Mouse (Mus musculus) MEL (cell line): Measurements from ENCODE around the gene Etfbkmt. TPM values are rescaled to one million over a fixed set of nuclear protein-coding genes. Genes with fewer than 3 reads are reported as not detected.

ENCODE experiments used
- DNase-seq: peaks from one replicate; pipeline ENCODE4 v3.0.0; 2011; ENCODE audit warnings: low read depth, low spot score
- H3K27ac ChIP-seq: 2 replicates; pipeline ENCODE4 v1.5.1; 2012; ENCODE audit warnings: low read depth, mild to moderate bottlenecking, control low read depth, low read length, moderate library complexity; ENCODE audit not compliant: control insufficient read depth
- H3K27me3 ChIP-seq, 2 experiments: fragments of 150-350 bp in 1 of 2; sonication (generic) in 1 of 2; 2 replicates each; pipeline ENCODE4 v1.6.1; 2012; ENCODE audit warnings: low read length in 2 of 2, mild to moderate bottlenecking in 2 of 2, improper control_type of control experiment in 1 of 2, moderate library complexity in 1 of 2; ENCODE audit not compliant: insufficient read depth in 2 of 2, control insufficient read depth in 1 of 2
- H3K36me3 ChIP-seq, 2 experiments: 2 replicates each; pipeline ENCODE4 v1.6.1; 2012 to 2014; ENCODE audit warnings: low read length in 2 of 2, improper control_type of control experiment in 1 of 2, inconsistent platforms in 1 of 2, mild to moderate bottlenecking in 1 of 2; ENCODE audit not compliant: insufficient read depth in 2 of 2, control insufficient read depth in 1 of 2
- H3K4me1 ChIP-seq, 2 experiments: fragments of 150-350 bp in 1 of 2; sonication (generic) in 1 of 2; 2 replicates each; pipeline ENCODE4 v1.6.1; 2012; ENCODE audit warnings: low read length in 2 of 2, improper control_type of control experiment in 1 of 2, mild to moderate bottlenecking in 1 of 2; ENCODE audit not compliant: insufficient read depth in 2 of 2, control insufficient read depth in 1 of 2
- H3K4me3 ChIP-seq, 2 experiments: fragments of 150-350 bp in 1 of 2; sonication (generic) in 1 of 2; 2 replicates each; pipeline ENCODE4 v1.5.1; 2012; ENCODE audit warnings: low read depth in 2 of 2, low read length in 2 of 2, mild to moderate bottlenecking in 2 of 2, moderate library complexity in 2 of 2, control low read depth in 1 of 2, improper control_type of control experiment in 1 of 2; ENCODE audit not compliant: control insufficient read depth in 1 of 2, insufficient read depth in 1 of 2
- H3K79me2 ChIP-seq: 2 replicates; pipeline ENCODE4 v1.6.1; 2012; ENCODE audit warnings: mild to moderate bottlenecking, low read length, moderate library complexity; ENCODE audit not compliant: control insufficient read depth, poor library complexity, insufficient read depth
- H3K9ac ChIP-seq: 2 replicates; pipeline ENCODE4 v1.6.1; 2012; ENCODE audit warnings: low read depth, mild to moderate bottlenecking, control low read depth, low read length, moderate library complexity; ENCODE audit not compliant: control insufficient read depth, poor library complexity, severe bottlenecking
- H3K9me3 ChIP-seq: fragments of 150-350 bp; sonication (generic); replicated peaks from 2 replicates; pipeline ENCODE4 v1.6.1; 2012; ENCODE audit warnings: mild to moderate bottlenecking, low read length, improper control_type of control experiment, moderate library complexity; ENCODE audit not compliant: insufficient read depth
- BHLHE40 ChIP-seq: IDR thresholded peaks from 2 replicates; pipeline ENCODE4 v1.6.1; 2012; ENCODE audit warnings: low read depth, mild to moderate bottlenecking, inconsistent platforms, low read length, improper control_type of control experiment, borderline replicate concordance
- CHD1 ChIP-seq: IDR thresholded peaks from 2 replicates; pipeline ENCODE4 v1.6.1; 2012; ENCODE audit warnings: low read depth, mild to moderate bottlenecking, inconsistent platforms, low read length, improper control_type of control experiment
- CHD2 ChIP-seq: IDR thresholded peaks from 2 replicates; pipeline ENCODE4 v1.6.1; 2011; ENCODE audit warnings: low read length, improper control_type of control experiment
- CTCF ChIP-seq, 3 experiments: IDR thresholded peaks in 2 of 3; conservative IDR thresholded peaks in 1 of 3; 2 replicates each; pipeline ENCODE4 v1.5.1; 2011 to 2012; ENCODE audit warnings: low read length in 3 of 3, low read depth in 2 of 3, mild to moderate bottlenecking in 2 of 3, improper control_type of control experiment in 1 of 3, inconsistent platforms in 1 of 3, mixed read lengths in 1 of 3, moderate library complexity in 1 of 3; ENCODE audit not compliant: control insufficient read depth in 1 of 3, insufficient read depth in 1 of 3, poor library complexity in 1 of 3, severe bottlenecking in 1 of 3
- E2F4 ChIP-seq: IDR thresholded peaks from 2 replicates; pipeline ENCODE4 v1.6.1; 2011; ENCODE audit warnings: low read depth, low read length, improper control_type of control experiment, borderline replicate concordance
- ELF1 ChIP-seq: IDR thresholded peaks from 2 replicates; pipeline ENCODE4 v1.6.1; 2014; ENCODE audit warnings: low read depth, mild to moderate bottlenecking, inconsistent platforms, low read length, improper control_type of control experiment, moderate library complexity
- EP300 ChIP-seq, 2 experiments: IDR thresholded peaks; 2 replicates each; pipeline ENCODE4 v1.6.1; 2011; ENCODE audit warnings: improper control_type of control experiment in 2 of 2, low read length in 2 of 2, low read depth in 1 of 2, mild to moderate bottlenecking in 1 of 2
- ETS1 ChIP-seq: IDR thresholded peaks from 2 replicates; pipeline ENCODE4 v1.6.1; 2012; ENCODE audit warnings: low read depth, mild to moderate bottlenecking, inconsistent platforms, low read length, improper control_type of control experiment, moderate library complexity
- GABPA ChIP-seq: IDR thresholded peaks from 2 replicates; pipeline ENCODE4 v1.6.1; 2012; ENCODE audit warnings: low read depth, mild to moderate bottlenecking, inconsistent platforms, low read length, improper control_type of control experiment, moderate library complexity
- GATA1 ChIP-seq: IDR thresholded peaks from 2 replicates; pipeline ENCODE4 v1.6.1; 2011; ENCODE audit warnings: low read depth, low read length, improper control_type of control experiment
- HCFC1 ChIP-seq: IDR thresholded peaks from 2 replicates; pipeline ENCODE4 v1.6.1; 2012; ENCODE audit warnings: low read depth, mild to moderate bottlenecking, inconsistent platforms, low read length, improper control_type of control experiment, moderate library complexity
- JUND ChIP-seq: IDR thresholded peaks from 2 replicates; pipeline ENCODE4 v1.6.1; 2011; ENCODE audit warnings: low read depth, mild to moderate bottlenecking, improper control_type of control experiment, low read length
- KAT2A ChIP-seq: conservative IDR thresholded peaks from 2 replicates; pipeline ENCODE4 v1.6.1; 2012; ENCODE audit warnings: low read depth, low read length, improper control_type of control experiment, inconsistent platforms
- MAFK ChIP-seq: IDR thresholded peaks from 2 replicates; pipeline ENCODE4 v1.6.1; 2011; ENCODE audit warnings: low read depth, mild to moderate bottlenecking, low read length, improper control_type of control experiment, borderline replicate concordance
- MAX ChIP-seq: IDR thresholded peaks from 2 replicates; pipeline ENCODE4 v1.6.1; 2011; ENCODE audit warnings: low read length, improper control_type of control experiment
- MAZ ChIP-seq: IDR thresholded peaks from 2 replicates; pipeline ENCODE4 v1.6.1; 2012; ENCODE audit warnings: low read depth, mild to moderate bottlenecking, inconsistent platforms, low read length, improper control_type of control experiment
- MXI1 ChIP-seq: IDR thresholded peaks from 2 replicates; pipeline ENCODE4 v1.6.1; 2011; ENCODE audit warnings: mild to moderate bottlenecking, low read depth, low read length, improper control_type of control experiment
- MYB ChIP-seq: IDR thresholded peaks from 2 replicates; pipeline ENCODE4 v1.6.1; 2011; ENCODE audit warnings: mild to moderate bottlenecking, low read depth, low read length, improper control_type of control experiment
- MYC ChIP-seq: IDR thresholded peaks from 2 replicates; pipeline ENCODE4 v1.6.1; 2011; ENCODE audit warnings: low read depth, mild to moderate bottlenecking, low read length, improper control_type of control experiment, moderate library complexity
- NELFE ChIP-seq: IDR thresholded peaks from 2 replicates; pipeline ENCODE4 v1.6.1; 2011; ENCODE audit warnings: low read depth, low read length, improper control_type of control experiment
- NRF1 ChIP-seq: IDR thresholded peaks from 2 replicates; pipeline ENCODE4 v1.6.1; 2014; ENCODE audit warnings: low read depth, mild to moderate bottlenecking, inconsistent platforms, low read length, improper control_type of control experiment, moderate library complexity; ENCODE audit not compliant: poor library complexity, insufficient read depth, severe bottlenecking
- POLR2A ChIP-seq, 2 experiments: IDR thresholded peaks; 2 replicates each; pipeline ENCODE4 v1.6.1; 2011 to 2012; ENCODE audit warnings: low read length in 2 of 2, mild to moderate bottlenecking in 2 of 2, control low read depth in 1 of 2, improper control_type of control experiment in 1 of 2, low read depth in 1 of 2, moderate library complexity in 1 of 2; ENCODE audit not compliant: control insufficient read depth in 1 of 2, insufficient read depth in 1 of 2, poor library complexity in 1 of 2
- POLR2AphosphoS2 ChIP-seq: IDR thresholded peaks from 2 replicates; pipeline ENCODE4 v1.6.1; 2011; ENCODE audit warnings: low read length, improper control_type of control experiment
- POLR2AphosphoS5 ChIP-seq: IDR thresholded peaks from 2 replicates; pipeline ENCODE4 v1.6.1; 2012; ENCODE audit warnings: low read depth, borderline replicate concordance, mild to moderate bottlenecking, inconsistent platforms, low read length, moderate library complexity, mixed read lengths
- SIN3A ChIP-seq: IDR thresholded peaks from 2 replicates; pipeline ENCODE4 v1.6.1; 2012; ENCODE audit warnings: low read length, improper control_type of control experiment, inconsistent platforms
- SMC3 ChIP-seq: IDR thresholded peaks from 2 replicates; pipeline ENCODE4 v1.6.1; 2011; ENCODE audit warnings: low read depth, low read length, improper control_type of control experiment
- TAL1 ChIP-seq: IDR thresholded peaks from 2 replicates; pipeline ENCODE4 v1.6.1; 2012; ENCODE audit warnings: mild to moderate bottlenecking, inconsistent platforms, low read length, moderate library complexity, mixed read lengths
- TBP ChIP-seq: IDR thresholded peaks from 2 replicates; pipeline ENCODE4 v1.8.0; 2011; ENCODE audit warnings: low read depth, low read length, improper control_type of control experiment
- USF1 ChIP-seq: IDR thresholded peaks from 2 replicates; pipeline ENCODE4 v1.6.1; 2014; ENCODE audit warnings: low read depth, mild to moderate bottlenecking, inconsistent platforms, low read length, improper control_type of control experiment, moderate library complexity
- USF2 ChIP-seq, 2 experiments: IDR thresholded peaks; 2 replicates each; pipeline ENCODE4 v1.6.1; 2011 to 2012; ENCODE audit warnings: improper control_type of control experiment in 2 of 2, low read length in 2 of 2, borderline replicate concordance in 1 of 2, inconsistent platforms in 1 of 2, low read depth in 1 of 2, mild to moderate bottlenecking in 1 of 2; ENCODE audit not compliant: insufficient read depth in 1 of 2
- ZC3H11A ChIP-seq: IDR thresholded peaks from 2 replicates; pipeline ENCODE4 v1.6.1; 2012; ENCODE audit warnings: low read depth, mild to moderate bottlenecking, inconsistent platforms, low read length, improper control_type of control experiment
- ZKSCAN1 ChIP-seq: IDR thresholded peaks from 2 replicates; pipeline ENCODE4 v1.6.1; 2012; ENCODE audit warnings: low read depth, mild to moderate bottlenecking, inconsistent platforms, low read length, improper control_type of control experiment, moderate library complexity
- ZMIZ1 ChIP-seq: IDR thresholded peaks from 2 replicates; pipeline ENCODE4 v1.6.1; 2012; ENCODE audit warnings: low read depth, mild to moderate bottlenecking, inconsistent platforms, low read length, improper control_type of control experiment, moderate library complexity
- ZNF384 ChIP-seq: IDR thresholded peaks from 2 replicates; pipeline ENCODE4 v1.6.1; 2012; ENCODE audit warnings: low read depth, mild to moderate bottlenecking, inconsistent platforms, low read length, improper control_type of control experiment
- polyA plus RNA-seq, 2 experiments: library from polyadenylated mRNA; stranded (reverse) in 1 of 2; unstranded in 1 of 2; fragments of >175 nt in 1 of 2; fragments of >200 nt in 1 of 2; gene quantifications; 2 replicates each; pipeline versions ENCODE4 v1.2.1 to v1.2.4; 2012; ENCODE audit warnings: low replicate concordance in 2 of 2, low read depth in 1 of 2; ENCODE audit not compliant: insufficient read length in 2 of 2, insufficient read depth in 1 of 2, missing spikeins in 1 of 2
- total RNA-seq: library from RNA; depleted of rRNA; stranded (reverse); fragments of 300-350 nt; gene quantifications from 2 replicates; pipeline ENCODE4 v1.2.3, GENCODE M21; 2012

The Etfbkmt gene
- total and polyA plus RNA-seq, 3 experiments: 3.4 to 5.7 TPM; not detected in 1

GRCm38 (mm10) chr6:149148436-149149229, 9.0 kb downstream of the Etfbkmt start (continued):
- no peak for TF ChIP-seq USF2 (IDR thresholded peaks at IDR 0.05; ENCODE audit: borderline replicate concordance in 1 of 2, insufficient read depth in 1 of 2, low read depth in 1 of 2, low read length in 2 of 2)
- TF ChIP-seq POLR2A (IDR thresholded peaks at IDR 0.05; ENCODE audit: control insufficient read depth in 1 of 2, insufficient read depth in 1 of 2, low read depth in 1 of 2, low read length in 2 of 2, poor library complexity in 1 of 2): no peak

DNA sequence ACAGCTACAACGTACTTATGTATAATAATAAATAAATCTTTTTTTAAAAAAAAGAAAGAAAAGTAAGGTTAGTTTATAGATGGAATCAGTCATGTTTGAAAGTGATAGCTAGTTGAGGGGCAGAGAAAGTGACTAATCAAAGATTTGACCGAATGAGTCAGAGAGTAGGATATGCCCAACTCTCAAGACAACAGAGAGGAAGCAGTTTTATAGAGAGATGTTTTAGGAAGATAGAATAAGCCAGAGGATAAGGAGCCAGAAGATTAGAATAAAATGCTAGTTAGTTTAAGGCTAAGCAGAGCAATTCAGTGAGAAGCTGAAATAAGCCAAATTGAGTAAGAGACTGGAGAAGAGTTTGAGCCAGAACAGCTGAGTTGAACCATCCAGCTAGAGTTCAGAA, 12.5 kb downstream of the Etfbkmt start:
- H3K4me1 ChIP-seq: peaks cover 8 to 11% of the 10 kb centered on the region in 2 experiments
- H3K79me2 ChIP-seq: no peaks in the 10 kb centered on the region
- no peak overlapping the region for H3K9ac ChIP-seq
- no peaks in the 10 kb centered on the region for H3K9me3 ChIP-seq
- H3K4me3 ChIP-seq: no peak overlapping the region
- 0 out of 2 replicates have a peak overlapping the region, but pooled peaks have one; percentile 19 for H3K27ac ChIP-seq
- H3K27me3 ChIP-seq: no peaks in the 10 kb centered on the region
- peaks cover 0 to 18% of the 10 kb centered on the region in 2 experiments; a peak in 2 of 4 replicates for H3K36me3 ChIP-seq
- peak; percentile 11 for DNase-seq
- no peak for TF ChIP-seq USF1
- TF ChIP-seq CTCF (IDR thresholded peaks at IDR 0.05 in 2 of 3, conservative IDR thresholded peaks at IDR 0.05 in 1 of 3; ENCODE audit: control insufficient read depth in 1 of 3, insufficient read depth in 1 of 3, low read depth in 2 of 3, low read length in 3 of 3, poor library complexity in 1 of 3, severe bottlenecking in 1 of 3): no peak
- TF ChIP-seq SIN3A: no peak
- TF ChIP-seq KAT2A: no peak
- no peak for TF ChIP-seq GABPA
- no peak for TF ChIP-seq ZC3H11A
- peak; percentile 30; the same call in 1 of the 2 replicates for TF ChIP-seq ZNF384
- TF ChIP-seq GATA1: peak; percentile 53
- TF ChIP-seq BHLHE40: no peak
- TF ChIP-seq ELF1: no peak
- TF ChIP-seq ETS1: 0 out of 2 replicates have a peak, but pooled peaks have one; percentile 7
- no peak for TF ChIP-seq USF2 (IDR thresholded peaks at IDR 0.05; ENCODE audit: borderline replicate concordance in 1 of 2, insufficient read depth in 1 of 2, low read depth in 1 of 2, low read length in 2 of 2)
- no peak for TF ChIP-seq HCFC1
- no peak for TF ChIP-seq NRF1
- TF ChIP-seq ZMIZ1: no peak
- TF ChIP-seq CHD2: no peak
- TF ChIP-seq MAZ: no peak
- TF ChIP-seq MAX: no peak
- no peak for TF ChIP-seq POLR2AphosphoS5
- TF ChIP-seq NELFE: no peak
- no peak for TF ChIP-seq TAL1
- no peak for TF ChIP-seq MAFK
- no peak for TF ChIP-seq ZKSCAN1
- no peak for TF ChIP-seq E2F4
- no peak for TF ChIP-seq SMC3
- TF ChIP-seq EP300 (IDR thresholded peaks at IDR 0.05; ENCODE audit: low read depth in 1 of 2, low read length in 2 of 2): peak; percentile 8 to 23; a peak in 1 of 4 replicates
- TF ChIP-seq MXI1: no peak
- no peak for TF ChIP-seq CHD1
- TF ChIP-seq TBP: no peak
- no peak for TF ChIP-seq MYC
- TF ChIP-seq POLR2AphosphoS2: no peak
- TF ChIP-seq MYB: no peak
- TF ChIP-seq POLR2A (IDR thresholded peaks at IDR 0.05; ENCODE audit: control insufficient read depth in 1 of 2, insufficient read depth in 1 of 2, low read depth in 1 of 2, low read length in 2 of 2, poor library complexity in 1 of 2): no peak
- TF ChIP-seq JUND: no peak
